43 mouse cellular contexts compared by ENCODE assay signal in genomic region chr15:88917126-88917525, GRCm38 (mm10). TPM values are rescaled to one million over a fixed set of nuclear protein-coding genes. Genes with fewer than 3 reads are reported as not detected.
"Had no signal": no experiment of that assay in that cellular context is flagged by ENCODE, and none has a peak within 500 bp of the region (broad histone marks: within the 10 kb centered on the region; RNA-seq: fewer than 3 reads in every experiment).

No protein-coding gene starts in this region.

- H3K9me3 ChIP-seq: heart, embryonic 12.5 days; heart, embryonic 13.5 days; heart, embryonic 15.5 days; hindbrain, embryonic 10.5 days; hindbrain, embryonic 12.5 days; hindbrain, embryonic 13.5 days; hindbrain, embryonic 15.5 days; intestine, embryonic 15.5 days; kidney, embryonic 15.5 days had no signal

- ATAC-seq: hindbrain, embryonic 16.5 days; hindbrain, postnatal 0 days; inflammation-experienced regulatory T-cells, adult 6 months had no signal

- H3K27me3 ChIP-seq: heart, embryonic 13.5 days; heart, embryonic 15.5 days; hindbrain, embryonic 12.5 days; hindbrain, embryonic 15.5 days; intestine, embryonic 15.5 days; kidney, embryonic 15.5 days had no signal

- H3K36me3 ChIP-seq: heart, embryonic 12.5 days; heart, embryonic 13.5 days; heart, embryonic 15.5 days; hindbrain, embryonic 10.5 days; hindbrain, embryonic 12.5 days; hindbrain, embryonic 13.5 days; hindbrain, embryonic 15.5 days; intestine, embryonic 15.5 days; kidney, embryonic 15.5 days had no signal

- H3K4me1 ChIP-seq: heart, embryonic 15.5 days; hindbrain, embryonic 10.5 days; hindbrain, embryonic 12.5 days had no signal

- H3K4me3 ChIP-seq: heart, embryonic 12.5 days; heart, embryonic 13.5 days; heart, embryonic 15.5 days; hindbrain, embryonic 10.5 days; hindbrain, embryonic 12.5 days; hindbrain, embryonic 13.5 days; hindbrain, embryonic 15.5 days; intestine, embryonic 15.5 days; kidney, embryonic 15.5 days; layer of hippocampus, adult 2 months; left cerebral cortex, adult 2 months had no signal

- DNase-seq: heart, postnatal 10 days; heart, postnatal 14 days; heart, postnatal 36 days; heart, postnatal 4 days; kidney, adult 11 months; kidney, adult 18-20 months; kidney, adult 2 months; kidney, adult 8-10 months; kidney, adult 9 months; kidney, postnatal 10 days; kidney, postnatal 14 days; kidney, postnatal 36 days; kidney, postnatal 4 days; layer of hippocampus, adult 9-11 months; layer of hippocampus, postnatal 36 days had no signal

RNA-seq across cellular contexts. Expression of gene Ttll8, which starts 37.1 kb away (rescaled TPM):
- total RNA-seq: heart, postnatal 10 days; heart, postnatal 14 days; heart, postnatal 25 days; heart, postnatal 36 days; heart, postnatal 4 days; hematopoietic stem cell, adult 5-6 weeks had no signal
- polyA plus RNA-seq: heart, embryonic 12.5 days; heart, embryonic 13.5 days; heart, embryonic 14.5 days; heart, embryonic 15.5 days; heart, embryonic 16.5 days; heart, postnatal 0 days; hindbrain, embryonic 11.5 days; hindbrain, embryonic 12.5 days; hindbrain, embryonic 13.5 days; hindbrain, embryonic 14.5 days; inflammation-experienced regulatory T-cells, adult 6 months; intestine, embryonic 14.5 days; intestine, embryonic 15.5 days; intestine, embryonic 16.5 days; intestine, postnatal 0 days; kidney, embryonic 14.5 days; kidney, embryonic 15.5 days; kidney, embryonic 16.5 days; kidney, postnatal 0 days; large intestine, adult 2 months had no signal
